Mouse (Mus musculus) c-Kit-negative CD71-positive TER-119-positive erythroid progenitor cells, embryonic 14.5 days (primary cell): ENCODE data around the gene Slamf9.

Experiments
- DNase-seq: peaks from one replicate; pipeline ENCODE4 v3.0.0-alpha.2; 2013; ENCODE audit warnings: low read depth, low spot score

Slamf9 gene

DNA sequence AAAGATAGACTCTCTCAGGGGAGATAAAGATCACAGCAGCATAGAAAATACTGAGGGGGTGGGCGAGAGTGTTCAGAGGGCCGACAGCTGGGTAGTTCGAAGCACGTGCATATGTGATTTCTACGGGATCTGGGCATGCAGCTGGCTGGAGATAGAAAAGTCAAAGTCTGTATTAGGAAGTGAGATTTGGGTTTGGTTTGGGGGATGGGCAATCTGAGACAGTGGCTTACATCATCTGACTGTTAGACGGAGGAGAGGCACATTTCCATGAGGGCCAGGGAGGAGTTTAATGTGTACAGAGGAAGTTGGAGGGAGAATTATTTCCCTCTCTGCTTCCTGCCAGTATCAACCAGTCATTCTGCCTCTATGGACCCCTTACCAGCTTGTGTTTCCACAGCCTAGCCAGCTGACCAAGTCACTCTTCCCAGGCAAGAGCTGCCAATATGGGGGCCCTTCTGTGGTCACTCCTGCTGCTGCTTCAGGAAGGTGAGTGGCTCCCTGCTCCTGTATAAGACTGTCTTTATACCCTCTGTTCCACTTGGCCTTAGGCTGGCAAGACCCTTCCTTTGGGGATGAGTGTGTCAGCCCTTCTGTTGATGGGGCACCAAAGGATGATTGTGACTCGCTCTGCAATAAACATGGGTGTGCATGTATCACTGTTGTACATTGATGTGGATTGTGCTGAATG lies at the start of gene Slamf9:
TSS of gene Slamf9 (plus strand) at position 305 of the 688 bp plus-strand sequence.
- no peak for DNase-seq

DNA sequence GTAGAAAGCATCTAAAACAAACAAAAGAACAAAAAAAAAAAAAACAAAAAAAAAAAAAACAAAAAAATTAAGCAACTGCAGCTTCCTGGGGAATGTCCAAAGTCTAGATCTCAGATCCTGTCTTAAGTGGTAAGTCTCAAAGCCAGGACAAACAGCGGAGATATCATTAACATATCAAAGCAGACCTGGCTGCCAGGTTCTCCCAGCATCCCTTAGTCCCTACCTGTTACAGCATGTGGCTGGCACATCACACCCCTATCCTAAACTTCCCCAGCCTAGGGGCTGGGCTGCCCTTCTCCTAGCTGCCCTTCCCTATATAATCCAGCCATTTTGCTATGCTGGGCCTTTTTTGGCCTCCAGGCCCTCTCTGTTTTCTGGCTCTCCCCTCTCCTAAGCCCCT lies 48.7 kb upstream of the Slamf9 start:
- no peak for DNase-seq

DNA sequence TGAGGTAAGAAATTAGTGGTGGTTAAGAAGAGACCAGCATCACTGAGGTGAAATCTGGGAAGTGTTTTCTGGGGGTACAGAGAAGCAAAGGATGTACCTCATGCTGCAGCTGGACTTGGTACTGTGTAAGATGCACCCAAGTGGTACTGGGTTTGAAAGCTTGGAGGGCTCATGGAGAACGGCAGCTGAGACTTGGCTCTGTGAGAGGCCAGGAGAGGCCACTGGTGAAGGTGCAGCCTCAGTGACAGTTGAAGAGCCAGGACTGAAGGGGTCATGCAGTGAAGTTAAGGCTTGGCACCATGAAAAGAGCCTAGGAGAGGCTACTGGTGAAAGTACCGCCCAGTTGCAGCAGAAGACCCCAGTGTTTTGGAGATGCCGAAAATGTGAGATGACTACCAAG lies 47.3 kb upstream of the Slamf9 start:
- no peak for DNase-seq

DNA sequence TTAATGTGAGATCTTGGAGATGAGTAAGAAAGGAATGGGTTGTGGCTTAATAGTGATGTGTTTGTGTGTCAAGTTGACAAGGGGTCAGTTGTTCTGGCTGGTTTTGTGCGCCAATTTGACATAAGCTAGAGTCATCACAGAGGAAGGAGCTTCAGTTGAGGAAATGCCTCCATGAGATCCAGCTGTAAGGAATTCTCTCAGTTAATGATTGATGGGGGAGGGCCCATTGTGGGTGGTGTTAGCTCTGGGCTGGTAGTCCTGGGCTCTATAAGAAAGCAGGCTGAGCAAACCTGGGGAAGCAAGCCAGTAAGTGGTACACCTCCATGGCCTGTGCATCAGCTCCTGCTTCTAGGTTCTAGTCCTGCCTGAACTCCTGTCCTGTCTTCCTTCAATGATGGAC lies 46.5 kb upstream of the Slamf9 start:
- DNase-seq: no peak

DNA sequence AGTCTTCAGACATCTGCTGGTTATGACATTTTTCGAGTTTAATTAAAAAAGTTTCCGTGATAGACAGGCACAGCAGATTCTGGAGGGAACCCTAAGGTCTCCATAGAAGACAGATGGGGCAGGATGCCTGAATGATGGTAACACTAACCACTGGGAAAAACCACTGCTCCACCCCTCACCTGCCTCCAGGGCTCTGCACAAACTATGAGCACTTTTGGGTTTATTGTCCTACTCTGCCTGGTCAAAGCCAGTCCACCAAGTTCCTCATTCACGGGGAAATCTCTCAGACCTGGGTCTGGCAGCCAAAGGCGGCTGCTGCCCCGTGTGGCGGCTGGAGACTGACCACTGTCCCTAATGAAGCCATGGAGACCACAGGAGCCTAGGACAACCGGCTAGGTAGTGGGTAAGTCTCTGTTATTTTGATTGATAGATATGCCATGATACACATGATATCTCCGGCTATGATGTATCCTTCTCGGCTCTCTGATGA lies 44.4 kb upstream of the Slamf9 start:
- DNase-seq: no peak

DNA sequence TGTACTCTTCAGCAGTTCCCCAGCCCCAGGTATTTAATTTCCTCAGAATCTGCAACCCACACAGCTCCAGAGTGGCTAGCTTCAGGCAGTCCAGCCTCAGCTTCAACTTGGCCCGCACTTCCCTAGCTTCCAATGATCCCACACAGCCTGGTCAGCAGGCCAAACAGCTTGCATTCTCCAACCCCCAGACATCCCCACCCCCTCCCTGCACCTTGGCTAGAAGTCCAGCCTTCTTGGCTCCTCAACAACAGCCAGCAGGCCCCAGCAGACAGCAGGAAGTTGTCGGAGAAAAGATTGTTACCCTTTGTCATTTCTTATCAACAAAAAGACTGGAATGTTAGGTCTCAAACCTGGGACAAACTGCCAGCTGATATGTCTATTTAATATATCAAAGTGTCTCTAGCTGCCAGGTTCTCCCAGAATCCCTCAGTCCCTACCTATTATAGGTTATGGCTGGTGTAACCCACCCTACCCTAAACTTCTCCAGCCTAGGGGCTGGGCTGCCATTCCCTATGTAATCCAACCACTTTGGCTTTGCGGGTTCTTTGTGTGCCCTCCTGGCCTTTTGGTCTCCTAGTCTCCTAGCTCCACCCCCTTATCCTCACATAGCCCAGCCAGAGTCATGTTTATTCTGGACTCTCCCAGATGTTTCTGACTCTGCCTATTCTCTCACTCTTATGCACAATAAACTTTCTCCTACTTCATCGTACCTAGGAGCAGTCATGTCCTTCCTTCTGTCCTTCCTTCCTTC lies 43.1 kb upstream of the Slamf9 start:
- DNase-seq: no peak

DNA sequence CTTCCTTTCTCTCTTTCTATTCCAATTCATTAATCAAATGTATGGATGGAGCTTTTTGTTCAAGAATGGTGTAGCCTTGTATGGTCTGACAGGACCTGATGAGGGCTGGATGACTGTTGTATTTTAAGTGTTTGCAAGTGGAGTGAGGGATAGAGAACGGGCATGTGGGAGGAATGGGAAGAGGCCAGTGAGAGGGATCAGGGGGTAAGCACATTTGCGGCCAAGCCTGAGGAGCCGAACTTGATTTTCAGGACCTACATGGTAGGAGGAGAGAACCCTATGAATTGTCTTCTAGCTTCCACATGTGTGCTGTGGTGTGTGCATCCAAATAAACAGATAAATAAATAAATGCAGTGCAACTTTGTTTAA lies 42.6 kb upstream of the Slamf9 start:
- no peak for DNase-seq

DNA sequence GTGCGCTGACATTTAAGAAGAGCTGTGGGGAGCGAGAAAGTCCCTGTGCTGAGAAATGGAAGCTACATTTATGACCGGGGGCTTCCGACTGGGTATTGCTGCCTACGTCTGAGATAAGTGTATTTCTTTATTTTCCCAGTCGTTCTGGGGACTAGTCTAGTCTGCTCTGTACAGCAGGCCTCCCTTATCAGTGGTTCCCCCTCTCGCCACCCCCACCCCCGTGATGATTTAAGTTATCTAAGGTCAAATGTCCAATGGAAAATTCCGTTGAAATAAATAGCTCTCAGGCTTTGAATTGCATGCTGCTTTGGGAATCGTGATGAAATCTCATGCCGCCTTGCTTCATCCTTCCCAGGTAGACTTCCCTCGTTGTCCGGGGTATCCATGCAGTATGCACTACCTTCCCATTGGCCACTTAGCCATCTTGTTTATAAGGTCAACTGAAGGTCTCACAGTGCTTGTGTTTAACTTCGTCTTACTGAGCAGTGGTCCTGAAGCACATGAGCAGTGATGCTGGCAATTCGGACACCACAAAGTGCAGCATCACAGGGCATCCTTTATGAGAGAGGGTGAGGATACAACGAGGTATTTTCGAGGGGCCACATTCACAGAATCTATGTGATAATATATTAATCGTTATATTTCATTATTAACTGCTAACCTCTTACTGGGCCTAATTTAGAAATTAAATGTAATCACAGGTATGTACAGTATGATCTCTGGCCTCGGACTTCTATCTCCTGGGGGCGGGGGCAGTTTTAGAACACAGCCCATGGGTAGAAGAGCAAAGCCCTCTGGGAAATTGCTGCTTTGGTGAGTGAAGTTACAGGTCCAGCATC lies 41.9 kb upstream of the Slamf9 start:
- no peak for DNase-seq

DNA sequence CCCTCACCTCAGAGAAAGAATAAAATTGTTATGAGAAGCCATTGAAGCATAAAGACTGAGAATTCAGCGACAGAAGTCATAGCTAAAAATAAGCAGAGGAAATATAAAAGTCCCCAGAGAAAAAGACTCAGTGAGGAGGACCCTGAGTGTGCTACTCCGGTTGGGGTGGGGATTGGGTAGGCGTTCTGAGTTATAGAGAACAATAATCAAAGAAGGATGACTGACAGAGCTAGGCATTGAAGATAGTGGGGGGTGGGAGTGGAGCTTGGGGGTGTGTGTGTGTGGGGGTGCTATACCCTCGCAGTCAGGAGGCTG lies 41.4 kb upstream of the Slamf9 start:
- DNase-seq: no peak

DNA sequence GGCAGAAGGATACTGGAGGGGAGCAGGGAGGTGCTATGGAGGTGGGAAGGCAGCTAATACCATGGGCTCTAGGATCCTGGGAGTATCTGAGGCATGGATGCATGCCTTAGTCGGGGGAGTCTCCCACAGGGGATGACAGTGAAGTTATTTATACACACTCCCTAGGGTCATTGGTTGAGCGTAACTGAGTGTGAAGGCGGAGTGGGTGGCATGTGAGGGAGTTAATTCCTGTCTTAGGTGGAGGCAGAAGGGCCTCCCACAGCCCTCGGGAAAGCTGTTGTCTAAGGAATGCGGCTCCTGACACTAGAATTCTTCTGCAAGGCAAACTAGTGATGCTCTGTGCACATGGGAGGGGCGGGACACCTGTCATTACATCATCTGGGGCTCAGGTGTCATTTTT lies 38.4 kb upstream of the Slamf9 start:
- no peak for DNase-seq

DNA sequence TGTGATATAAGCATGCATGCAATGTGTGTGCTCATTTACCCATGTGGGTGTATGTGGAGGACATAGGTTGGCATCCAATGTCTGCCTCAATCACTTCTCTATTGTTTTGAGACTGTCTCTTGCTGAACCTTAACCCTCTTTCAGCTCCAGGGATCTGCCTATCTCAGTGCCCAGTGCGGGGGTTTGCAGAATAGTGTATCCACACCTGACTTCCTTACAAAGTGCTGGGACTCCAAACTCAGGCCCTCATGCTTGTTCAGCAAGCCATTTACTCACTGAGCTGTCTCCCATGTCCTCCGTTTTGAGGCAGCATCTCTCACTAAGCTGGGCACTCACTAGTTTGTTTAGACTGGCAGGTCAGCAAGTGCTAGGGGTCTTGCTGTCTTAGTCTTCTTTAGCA lies 36.5 kb upstream of the Slamf9 start:
- DNase-seq: no peak

DNA sequence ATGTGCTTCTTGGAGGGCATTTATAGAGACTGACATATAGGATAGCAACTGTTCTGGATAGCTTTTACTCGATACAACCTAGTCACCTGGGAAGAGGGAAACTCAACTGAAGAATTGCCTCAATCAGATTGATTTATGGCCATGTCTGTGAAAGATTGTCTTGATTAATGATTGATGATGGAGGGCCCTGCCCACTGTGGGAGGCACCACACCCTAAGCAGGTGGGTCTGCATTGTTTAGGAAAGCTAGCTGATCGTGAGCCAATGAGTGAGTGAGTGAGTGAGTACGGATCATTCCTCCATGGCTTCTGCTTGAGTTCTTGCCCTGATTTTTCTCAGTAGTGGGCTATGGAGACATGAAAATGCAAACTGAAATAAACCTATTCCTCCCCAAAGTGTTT lies 34.6 kb upstream of the Slamf9 start:
- DNase-seq: no peak

DNA sequence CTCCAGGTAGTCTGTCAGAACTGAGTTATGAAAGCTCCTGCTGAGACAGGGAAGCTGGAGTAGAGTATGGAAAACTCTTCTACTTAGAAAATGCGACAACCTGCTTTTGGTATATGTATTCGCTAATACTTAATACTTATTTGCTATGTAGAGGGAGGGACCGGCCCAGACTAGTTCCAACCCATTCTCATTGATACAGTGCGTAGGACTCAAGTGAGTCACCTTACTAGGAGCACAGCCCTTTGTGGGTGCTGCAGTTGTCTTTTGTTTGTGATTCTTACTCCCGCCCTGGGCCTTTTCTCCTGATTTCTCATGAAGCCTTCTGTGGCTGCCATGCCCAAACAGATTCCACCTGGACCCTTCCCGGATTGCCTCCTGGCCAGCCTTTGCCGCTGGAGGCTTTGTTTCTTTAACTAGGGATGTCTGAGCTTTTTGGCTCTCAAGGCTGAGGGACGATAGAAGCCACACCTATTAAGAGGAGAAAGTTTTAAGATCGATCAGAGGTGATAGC lies 33.2 kb upstream of the Slamf9 start:
- DNase-seq: no peak

DNA sequence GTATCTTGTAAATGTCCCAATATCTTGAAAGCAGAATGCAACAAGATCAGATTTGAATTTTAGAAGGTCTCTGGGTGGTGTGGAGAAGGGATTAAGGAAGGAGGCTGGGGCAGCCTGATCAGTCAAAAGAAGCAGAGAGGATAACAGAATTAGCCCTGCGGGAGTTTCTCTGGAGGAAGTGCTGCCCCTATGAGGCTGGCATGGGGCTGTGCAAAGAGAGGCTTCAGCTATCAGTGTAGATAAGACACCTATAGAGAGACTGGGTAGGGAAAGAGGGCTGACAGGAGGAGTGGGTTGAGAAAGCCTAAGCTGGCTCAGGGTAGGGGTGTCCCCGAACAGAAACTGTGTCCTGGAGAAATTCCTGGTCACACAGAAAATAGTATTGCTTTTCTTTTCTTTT lies 24.9 kb upstream of the Slamf9 start:
- DNase-seq: no peak

DNA sequence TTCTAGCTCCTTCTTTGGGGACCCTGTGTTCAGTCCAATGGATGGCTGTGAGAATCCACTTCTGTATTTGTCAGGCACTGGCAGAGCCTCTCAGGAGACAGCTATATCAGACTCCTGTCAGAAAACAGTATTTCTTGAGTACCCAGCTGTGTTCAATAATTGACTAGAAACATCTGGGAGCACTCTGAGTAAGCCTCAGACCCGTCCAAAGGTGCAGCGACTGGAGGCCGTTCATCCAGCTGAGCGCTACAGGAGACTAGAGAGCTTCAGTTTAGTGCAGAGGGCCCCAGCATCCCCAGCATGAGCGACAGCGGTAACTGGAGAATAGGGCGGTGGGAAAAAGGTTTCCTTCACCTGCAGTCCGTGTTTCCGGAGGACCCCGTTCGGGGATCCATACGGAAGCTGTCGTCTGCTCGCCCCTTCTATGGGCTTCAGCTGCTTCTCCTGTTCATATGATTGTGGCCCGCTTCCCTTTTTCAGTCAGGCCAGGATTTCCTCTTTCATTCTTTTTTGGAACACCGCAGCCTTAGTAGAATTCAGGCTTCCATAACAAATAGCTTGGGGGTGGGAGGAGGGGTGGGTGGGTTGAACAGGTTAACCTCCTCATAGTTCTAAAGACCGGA lies 24.2 kb upstream of the Slamf9 start:
- no peak for DNase-seq

DNA sequence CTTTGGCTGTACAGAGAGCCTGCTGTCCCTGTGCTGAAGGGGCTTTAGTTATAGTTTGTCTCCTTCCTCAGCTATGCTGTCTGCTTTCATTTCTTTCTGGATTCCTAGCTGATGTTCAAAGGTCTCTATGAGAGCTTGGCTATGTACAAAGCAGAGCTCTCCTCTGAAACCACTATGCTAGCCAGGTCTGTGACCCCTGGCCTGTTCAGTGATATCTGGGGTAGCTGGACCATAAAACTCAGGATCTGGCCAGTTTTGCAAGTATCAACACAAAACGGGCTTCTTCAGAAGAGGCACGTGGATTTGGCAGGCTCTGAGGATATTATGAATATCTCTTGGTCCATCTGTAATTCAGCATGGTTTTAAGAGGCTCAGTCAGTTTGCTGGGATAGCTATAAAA lies 22.2 kb upstream of the Slamf9 start:
- DNase-seq: no peak

DNA sequence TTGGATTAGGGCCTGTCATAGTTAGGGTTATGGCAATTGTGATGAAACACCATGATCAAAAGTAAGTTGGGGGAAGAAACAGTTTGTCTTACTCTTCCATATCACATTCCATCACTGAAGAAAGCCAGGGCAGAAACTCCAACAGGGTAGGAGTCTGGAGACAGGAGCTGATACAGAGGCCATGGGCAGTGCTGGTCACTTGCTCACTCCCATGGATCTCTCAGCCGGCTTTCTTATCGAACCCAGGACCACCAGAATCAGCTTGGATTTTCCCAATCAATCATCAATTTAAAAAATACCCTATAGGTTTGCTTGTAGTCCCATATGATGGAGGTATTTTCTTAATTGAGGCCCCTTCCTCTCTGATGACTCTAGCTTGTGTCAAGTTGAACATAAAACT lies 21.3 kb upstream of the Slamf9 start:
- no peak for DNase-seq

DNA sequence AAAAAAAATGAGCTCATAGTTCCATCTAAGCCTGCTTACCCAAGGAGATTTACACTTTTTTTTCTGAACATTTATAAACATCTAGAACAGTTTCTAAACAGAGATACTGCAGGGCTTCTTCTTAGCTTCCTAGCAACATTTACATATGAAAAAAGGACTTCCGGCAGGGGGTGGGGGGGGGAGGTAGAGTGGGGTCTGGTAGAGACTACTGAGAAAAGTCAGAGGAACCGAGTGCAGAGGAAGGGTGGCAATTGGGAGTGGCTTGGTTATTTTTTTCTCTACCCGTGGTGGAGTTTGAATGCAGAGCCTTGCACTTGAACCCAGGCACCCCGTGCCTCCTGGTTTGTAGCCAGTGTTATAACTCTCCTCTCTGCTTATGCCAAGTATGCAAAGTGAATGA lies 19.7 kb upstream of the Slamf9 start:
- no peak for DNase-seq

DNA sequence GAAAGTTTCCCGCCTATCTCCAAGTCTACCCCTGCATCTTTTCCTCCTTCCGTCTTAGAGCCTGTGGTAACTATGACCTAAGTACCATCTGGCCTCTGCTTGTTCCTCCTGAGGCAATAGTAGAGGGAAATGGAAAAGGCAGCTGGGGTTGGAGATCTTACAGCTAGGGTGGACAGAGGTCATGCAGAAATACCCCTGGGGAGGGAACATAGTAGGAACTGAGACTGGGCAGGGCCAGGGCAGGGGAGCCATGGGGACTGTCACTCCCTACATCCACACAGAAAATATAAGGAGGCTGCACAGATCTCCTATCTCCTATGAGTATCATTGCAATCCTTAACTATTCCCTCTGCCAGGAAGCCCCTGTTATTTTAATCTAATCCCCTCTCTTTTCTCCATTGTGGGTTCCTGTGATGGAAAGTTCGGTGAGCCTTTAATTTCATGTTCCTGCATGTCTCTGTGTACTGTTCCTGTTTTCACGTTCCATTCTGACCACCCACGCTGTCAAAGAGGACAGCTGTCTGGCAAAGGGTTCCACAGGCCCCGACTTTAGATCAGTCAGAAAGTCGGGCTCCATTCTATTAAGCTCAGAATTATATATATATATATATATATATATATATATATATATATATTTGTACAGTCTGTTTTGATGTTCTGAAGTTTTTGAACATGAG lies 19.0 kb upstream of the Slamf9 start:
- DNase-seq: no peak

DNA sequence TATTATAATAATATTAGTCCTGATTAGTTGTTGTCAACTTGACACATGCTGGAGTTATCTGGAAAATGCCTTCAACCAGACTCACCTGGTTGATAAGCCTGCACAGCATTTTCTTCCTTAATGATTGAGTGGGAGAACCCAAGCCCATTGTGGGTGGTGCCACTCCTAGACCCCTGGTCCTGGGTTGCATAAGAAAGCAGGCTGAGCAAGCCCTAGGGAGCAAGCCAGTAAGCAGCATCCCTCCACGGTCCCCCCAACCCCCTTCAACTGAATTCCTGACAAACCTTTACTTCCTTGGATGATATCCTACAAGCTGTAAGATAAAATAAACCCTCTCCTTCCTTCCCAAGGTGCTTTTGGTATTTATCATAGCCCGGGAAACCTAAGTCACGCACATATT lies 18.0 kb upstream of the Slamf9 start:
- no peak for DNase-seq

DNA sequence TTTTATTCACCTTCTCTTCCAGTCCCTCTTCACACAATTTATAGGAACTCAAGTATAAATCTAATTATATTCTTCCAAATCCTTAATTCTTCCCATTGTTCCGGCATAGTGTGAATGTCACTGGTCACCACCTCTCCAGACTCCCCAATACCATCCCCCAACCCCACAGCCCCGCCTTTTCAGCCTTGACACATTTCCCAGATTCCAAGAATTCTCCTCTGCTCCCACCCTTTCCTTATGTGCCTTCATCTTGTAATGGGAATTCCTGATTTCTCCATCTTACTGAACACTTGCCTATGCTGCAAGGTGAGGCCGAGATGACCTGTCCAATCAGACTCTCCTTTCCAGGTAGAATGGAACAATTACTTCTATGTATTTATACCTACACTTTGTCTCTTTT lies 17.1 kb upstream of the Slamf9 start:
- DNase-seq: no peak
